Mouse (Mus musculus): ENCODE measurements at regions not wholly inside any gene's neighbourhood (a gene's known extent, or its start where the extent isn't known, plus 50 kb on each side); places are given as distances from the start of the nearest gene placed in this dataset.
A peak's percentile ranks its signal among the peaks of the same experiment; 100 is the strongest.
"Not testable (repeated sequence)": the region's sequence is repeated elsewhere in the genome, so short reads cannot be mapped to it uniquely, and the experiment has no call there.

DNA sequence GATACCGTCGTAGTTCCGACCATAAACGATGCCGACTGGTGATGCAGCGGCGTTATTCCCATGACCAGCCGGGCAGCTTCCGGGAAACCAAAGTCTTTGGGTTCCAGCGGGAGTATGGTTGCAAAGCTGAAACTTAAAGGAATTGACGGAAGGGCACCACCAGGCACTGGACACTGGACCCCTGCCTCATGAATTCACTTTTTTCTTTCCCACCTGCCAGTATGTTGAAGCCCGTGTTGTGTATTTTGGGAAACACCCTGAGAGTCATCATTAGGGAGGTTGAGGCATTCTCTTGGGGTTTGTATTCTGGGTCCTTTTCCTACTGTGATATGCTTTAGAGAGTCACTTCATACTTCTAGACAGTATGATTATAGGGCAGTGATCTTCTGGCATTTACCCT, 197.9 kb downstream of the Samd9l start:
- intact Hi-C loops (cut with DNase I); H3K4me3 ChIP-seq; H3K27ac ChIP-seq; DNase-seq (ENCODE audit: extremely low spot score in 1 of 2, low spot score in 2 of 2): not testable (repeated sequence)

DNA sequence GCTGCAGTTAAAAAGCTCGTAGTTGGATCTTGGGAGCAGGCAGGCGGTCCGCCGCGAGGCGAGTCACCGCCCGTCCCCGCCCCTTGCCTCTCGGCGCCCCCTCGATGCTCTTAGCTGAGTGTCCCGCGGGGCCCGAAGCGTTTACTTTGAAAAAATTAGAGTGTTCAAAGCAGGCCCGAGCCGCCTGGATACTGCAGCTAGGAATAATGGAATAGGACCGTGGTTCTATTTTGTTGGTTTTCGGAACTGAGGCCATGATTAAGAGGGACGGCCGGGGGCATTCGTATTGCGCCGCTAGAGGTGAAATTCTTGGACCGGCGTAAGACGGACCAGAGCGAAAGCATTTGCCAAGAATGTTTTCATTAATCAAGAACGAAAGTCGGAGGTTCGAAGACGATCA, 198.3 kb downstream of the Samd9l start:
- H3K27ac ChIP-seq = no peak overlapping the region
- TF ChIP-seq CTCF (IDR thresholded peaks at IDR 0.05) = no peak
- no peak for DNase-seq (ENCODE audit: extremely low spot score in 1 of 2, low spot score in 2 of 2)
- intact Hi-C loops (cut with DNase I) = no loop called here
- H3K4me3 ChIP-seq = no peak overlapping the region

DNA sequence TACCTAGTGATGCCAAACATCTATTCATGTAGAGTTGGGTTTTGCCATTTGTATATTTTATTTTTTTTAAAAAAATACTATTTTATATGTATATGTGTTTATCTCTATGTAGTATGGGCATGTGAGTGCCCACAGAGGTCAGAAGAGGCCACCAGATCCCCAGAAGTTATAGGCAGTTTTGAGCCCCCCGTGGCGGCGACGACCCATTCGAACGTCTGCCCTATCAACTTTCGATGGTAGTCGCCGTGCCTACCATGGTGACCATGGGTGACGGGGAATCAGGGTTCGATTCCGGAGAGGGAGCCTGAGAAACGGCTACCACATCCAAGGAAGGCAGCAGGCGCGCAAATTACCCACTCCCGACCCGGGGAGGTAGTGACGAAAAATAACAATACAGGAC, 198.8 kb downstream of the Samd9l start:
- peak; percentile 54 to 85 for DNase-seq (ENCODE audit: extremely low spot score in 1 of 2, low spot score in 2 of 2)
- H3K27ac ChIP-seq; intact Hi-C loops (cut with DNase I); H3K4me3 ChIP-seq: not testable (repeated sequence)

DNA sequence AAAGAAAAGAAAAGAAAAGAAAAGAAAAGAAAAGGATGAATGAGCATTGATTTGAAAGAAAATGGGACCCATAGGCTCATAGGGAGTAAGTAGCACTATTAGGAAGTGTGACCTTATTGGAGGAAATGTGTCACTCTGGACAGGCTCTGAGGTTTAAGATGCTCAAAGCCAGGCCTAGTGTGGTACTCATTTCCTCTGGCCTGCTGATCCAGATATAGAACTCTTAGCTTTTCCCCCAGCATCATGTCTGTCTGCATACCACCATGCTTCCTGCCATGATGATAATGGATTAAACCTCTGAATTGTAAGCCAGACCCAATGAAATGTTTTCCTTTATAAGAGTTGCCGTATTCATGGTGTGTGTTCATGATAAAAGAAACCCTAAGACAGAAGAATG, 206.9 kb downstream of the Samd9l start:
- intact Hi-C loops (cut with DNase I); DNase-seq (ENCODE audit: extremely low spot score in 1 of 2, low spot score in 2 of 2); H3K27ac ChIP-seq; H3K4me3 ChIP-seq: not testable (repeated sequence)

DNA sequence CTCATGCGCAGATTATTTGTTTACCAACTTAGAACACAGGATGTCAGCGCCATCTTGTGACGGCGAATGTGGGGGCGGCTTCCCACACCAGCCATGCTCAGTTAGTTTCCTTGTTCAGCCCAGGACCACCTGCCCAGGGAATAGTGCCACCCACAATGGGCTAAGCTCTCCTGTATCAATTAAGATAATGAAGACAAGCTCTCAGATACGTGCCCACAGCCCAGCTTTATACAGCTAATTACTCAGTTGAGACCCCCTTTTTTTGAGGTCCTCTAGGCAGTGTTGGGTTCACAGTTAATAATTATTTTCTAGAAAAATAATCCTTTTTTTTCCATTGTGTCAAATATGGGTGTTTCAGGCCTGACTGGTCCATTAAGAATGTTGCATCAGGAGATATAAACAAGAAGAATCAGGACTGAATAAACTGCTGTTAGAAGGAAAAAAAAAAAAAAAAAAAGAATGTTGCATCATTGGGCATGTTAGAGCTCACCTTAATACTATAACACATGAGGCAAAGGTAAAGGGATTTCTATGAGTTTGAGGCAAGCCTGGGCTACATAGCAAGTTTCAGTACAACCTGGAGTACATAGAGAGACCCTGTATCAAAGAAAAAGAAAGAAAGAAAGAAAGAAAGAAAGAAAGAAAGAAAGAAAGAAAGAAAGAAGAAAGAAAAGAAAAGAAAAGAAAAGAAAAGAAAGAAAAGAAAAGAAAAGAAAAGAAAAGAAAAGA, 207.5 kb downstream of the Samd9l start:
- intact Hi-C loops (cut with DNase I); DNase-seq (ENCODE audit: extremely low spot score in 1 of 2, low spot score in 2 of 2); H3K4me3 ChIP-seq; H3K27ac ChIP-seq: not testable (repeated sequence)

- TF ChIP-seq CTCF (IDR thresholded peaks at IDR 0.05) = peak; percentile 48
- intact Hi-C loops (cut with DNase I) = no loop called here
- no peak overlapping the region for H3K27ac ChIP-seq
- peak; percentile 17 to 41 for DNase-seq (ENCODE audit: extremely low spot score in 1 of 2, low spot score in 2 of 2)
- H3K4me3 ChIP-seq = no peak overlapping the region
Observed at GRCm38 (mm10) chr6:3183819-3184199, 215.6 kb downstream of the Samd9l start.

- intact Hi-C loops (cut with DNase I) = no loop called here
- Histone ChIP-seq H3K4me3 (no peak overlapping the region), H3K27ac (no peak overlapping the region)
- TF ChIP-seq CTCF (IDR thresholded peaks at IDR 0.05) = no peak
- no peak for DNase-seq (ENCODE audit: extremely low spot score in 1 of 2, low spot score in 2 of 2)
Observed at GRCm38 (mm10) chr6:3182889-3183818, 216.2 kb downstream of the Samd9l start.

- intact Hi-C loops (cut with DNase I); H3K4me3 ChIP-seq; H3K27ac ChIP-seq: not testable (repeated sequence)
- DNase-seq (ENCODE audit: extremely low spot score in 1 of 2, low spot score in 2 of 2) = peak in 1 of 2 experiments; percentile 12
Observed at GRCm38 (mm10) chr6:3182424-3182841, 216.9 kb downstream of the Samd9l start.

- DNase-seq (ENCODE audit: extremely low spot score in 1 of 2, low spot score in 2 of 2); H3K27ac ChIP-seq; intact Hi-C loops (cut with DNase I); H3K4me3 ChIP-seq: not testable (repeated sequence)
Observed at GRCm38 (mm10) chr6:3179603-3180348, 219.6 kb downstream of the Samd9l start.

DNA sequence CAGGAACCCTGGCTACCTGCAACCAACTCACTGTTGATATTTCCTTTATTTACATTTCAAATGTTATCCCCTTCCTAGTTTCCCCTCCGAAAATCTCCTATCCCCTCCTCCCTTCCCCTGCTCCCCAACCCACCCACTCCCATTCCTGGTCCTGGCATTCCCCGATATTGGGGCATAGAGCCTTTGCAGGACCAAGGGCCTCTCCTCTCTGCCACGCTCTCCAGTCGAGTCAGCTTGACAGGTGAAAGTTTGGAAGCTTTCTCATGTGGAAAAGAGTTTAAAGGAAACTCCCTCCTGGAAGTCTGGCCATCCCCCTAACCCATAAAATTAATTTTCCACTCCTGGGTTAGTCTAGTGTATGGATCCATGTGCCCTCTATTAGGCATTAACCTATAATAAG, 229.9 kb downstream of the Samd9l start:
- intact Hi-C loops (cut with DNase I) = not testable (repeated sequence)

DNA sequence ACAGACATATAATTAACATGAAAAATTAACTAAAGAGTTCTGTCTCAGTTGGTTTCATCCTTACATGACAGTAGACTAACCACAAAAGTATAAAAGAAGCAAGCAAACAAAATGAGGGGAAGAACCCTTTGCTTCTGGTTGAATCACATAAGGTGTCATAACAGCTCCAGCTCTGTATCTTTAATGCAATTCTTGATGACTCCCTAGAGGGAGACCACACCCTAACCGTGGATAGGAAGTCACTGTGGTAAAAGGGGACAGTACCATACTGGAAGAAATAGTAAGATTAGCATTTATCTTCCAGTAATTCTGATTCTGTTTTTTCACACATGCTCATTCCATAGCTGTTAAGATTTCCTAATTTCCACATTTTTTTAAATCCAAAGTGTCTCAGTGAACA, 233.2 kb downstream of the Samd9l start:
- DNase-seq (ENCODE audit: extremely low spot score in 1 of 2, low spot score in 2 of 2); H3K27ac ChIP-seq; intact Hi-C loops (cut with DNase I); H3K4me3 ChIP-seq: not testable (repeated sequence)

More for the DNA sequence above, 229.9 kb downstream of the Samd9l start:
- H3K27ac ChIP-seq; DNase-seq (ENCODE audit: extremely low spot score in 1 of 2, low spot score in 2 of 2); H3K4me3 ChIP-seq: not testable (repeated sequence)

DNA sequence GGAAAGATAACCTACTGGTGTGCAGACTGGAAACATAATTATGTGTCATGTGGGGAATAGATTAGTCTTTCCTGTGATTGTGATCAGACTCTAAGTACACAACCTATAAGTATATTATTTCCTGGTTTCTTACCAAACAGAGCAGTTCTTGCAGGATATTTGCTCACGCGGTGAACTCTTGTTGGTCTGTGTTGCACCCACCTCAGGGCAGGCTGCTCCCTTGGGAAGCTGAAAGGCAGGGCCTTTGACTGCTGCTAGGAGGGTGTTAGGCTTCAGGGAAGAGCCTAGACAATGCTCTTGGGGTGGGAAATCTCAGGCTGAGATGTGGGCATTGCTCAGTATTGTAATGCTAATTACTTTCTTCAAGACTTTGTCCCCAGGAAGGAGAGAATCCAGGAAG, 247.5 kb downstream of the Samd9l start:
- H3K27ac ChIP-seq; DNase-seq (ENCODE audit: extremely low spot score in 1 of 2, low spot score in 2 of 2); intact Hi-C loops (cut with DNase I); H3K4me3 ChIP-seq: not testable (repeated sequence)

DNA sequence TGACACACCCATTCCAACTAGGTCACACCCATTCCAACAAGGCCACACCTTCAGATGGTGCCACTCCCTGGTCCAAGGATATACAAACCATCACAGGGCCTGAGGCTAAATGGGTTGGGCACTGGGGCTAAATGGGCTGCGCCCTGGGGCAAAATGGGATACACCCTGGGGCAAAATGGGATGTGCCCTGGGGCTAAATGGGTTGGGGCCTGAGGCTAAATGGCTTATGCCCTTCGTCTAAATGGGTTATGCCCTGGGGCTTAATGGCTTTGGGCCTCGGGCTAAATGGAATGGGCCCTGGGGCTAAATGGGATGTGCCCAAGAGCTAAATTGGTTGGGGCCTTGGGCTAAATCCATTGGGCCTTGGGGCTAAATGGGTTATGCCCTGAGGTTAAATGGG, 261.5 kb downstream of the Samd9l start:
- DNase-seq (ENCODE audit: extremely low spot score in 1 of 2, low spot score in 2 of 2); intact Hi-C loops (cut with DNase I); H3K4me3 ChIP-seq; H3K27ac ChIP-seq: not testable (repeated sequence)

DNA sequence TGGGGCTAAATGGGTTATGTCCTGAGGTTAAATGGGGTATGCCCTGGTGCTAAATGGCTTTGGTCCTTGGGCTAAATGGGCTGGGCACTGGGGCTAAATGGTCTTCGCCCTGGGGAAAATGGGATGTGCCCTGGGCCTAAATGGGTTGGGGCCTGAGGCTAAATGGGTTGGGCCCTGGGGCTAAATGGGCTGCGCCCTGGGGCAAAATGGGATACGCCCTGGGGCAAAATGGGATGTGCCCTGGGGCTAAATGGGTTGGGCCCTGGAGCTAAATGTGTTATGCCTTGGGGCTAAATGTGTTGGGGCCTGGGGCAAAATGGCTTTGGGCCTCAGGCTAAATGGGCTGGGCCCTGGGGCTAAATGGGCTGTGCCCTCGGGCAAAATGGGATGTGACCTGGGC, 265.6 kb downstream of the Samd9l start:
- H3K27ac ChIP-seq; intact Hi-C loops (cut with DNase I): not testable (repeated sequence)

DNA sequence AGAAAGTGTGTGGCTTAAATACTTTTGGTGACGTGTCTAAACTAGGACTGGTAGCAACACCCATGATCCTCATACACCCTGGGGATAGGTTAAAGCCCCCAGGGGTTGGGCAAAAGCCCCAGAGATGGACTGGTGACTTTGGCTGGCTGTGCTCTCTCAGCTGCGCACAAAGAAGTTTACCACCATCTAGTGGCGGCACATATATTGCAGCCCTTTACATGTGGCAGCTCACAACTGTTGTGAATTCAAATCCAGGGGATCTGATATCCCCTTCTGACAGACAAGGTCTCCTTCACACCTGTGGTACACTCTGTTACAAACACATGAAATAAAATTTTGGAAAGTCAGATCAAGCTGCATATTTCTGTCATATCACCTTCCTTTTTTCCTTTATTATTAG, 283.1 kb downstream of the Samd9l start:
- intact Hi-C loops (cut with DNase I); H3K27ac ChIP-seq; DNase-seq (ENCODE audit: extremely low spot score in 1 of 2, low spot score in 2 of 2); H3K4me3 ChIP-seq: not testable (repeated sequence)

More for the DNA sequence above, 265.6 kb downstream of the Samd9l start:
- not testable (repeated sequence) for DNase-seq (ENCODE audit: extremely low spot score in 1 of 2, low spot score in 2 of 2); H3K4me3 ChIP-seq

All from left cerebral cortex, adult 2 months (tissue).